Mouse (Mus musculus) embryo, embryonic 11.5 days (tissue): ENCODE measurements at regions not wholly inside any gene's neighbourhood (a gene's known extent, or its start where the extent isn't known, plus 50 kb on each side); places are given as distances from the start of the nearest gene placed in this dataset.
A peak's percentile ranks its signal among the peaks of the same experiment; 100 is the strongest.
"Not testable (repeated sequence)": the region's sequence is repeated elsewhere in the genome, so short reads cannot be mapped to it uniquely, and the experiment has no call there.

ENCODE experiments used
- DNase-seq: peaks from one replicate; pipeline ENCODE4 v3.0.0-alpha.2; 2012; ENCODE audit warnings: low read depth, low spot score

DNA sequence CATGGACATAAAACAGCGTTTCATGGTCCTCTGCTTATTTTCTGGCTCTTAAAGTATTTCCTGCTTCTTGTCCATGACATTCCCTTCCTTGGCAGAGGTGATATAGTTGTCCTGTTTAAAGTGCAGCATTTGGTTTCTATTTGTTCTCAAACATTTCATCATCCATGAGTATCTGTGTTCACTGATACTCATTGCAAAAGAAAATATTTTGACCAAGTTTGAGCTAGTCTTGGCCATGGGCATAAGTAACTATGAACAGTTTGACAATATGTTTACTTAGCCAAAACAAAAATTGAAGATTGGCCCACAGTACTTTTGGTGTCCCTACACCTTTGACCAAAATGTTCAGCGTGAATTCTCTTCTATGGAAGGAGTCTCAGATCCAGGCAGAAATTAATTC is 58.7 kb upstream of the 2310057J18Rik start:
- not testable (repeated sequence) for DNase-seq

DNA sequence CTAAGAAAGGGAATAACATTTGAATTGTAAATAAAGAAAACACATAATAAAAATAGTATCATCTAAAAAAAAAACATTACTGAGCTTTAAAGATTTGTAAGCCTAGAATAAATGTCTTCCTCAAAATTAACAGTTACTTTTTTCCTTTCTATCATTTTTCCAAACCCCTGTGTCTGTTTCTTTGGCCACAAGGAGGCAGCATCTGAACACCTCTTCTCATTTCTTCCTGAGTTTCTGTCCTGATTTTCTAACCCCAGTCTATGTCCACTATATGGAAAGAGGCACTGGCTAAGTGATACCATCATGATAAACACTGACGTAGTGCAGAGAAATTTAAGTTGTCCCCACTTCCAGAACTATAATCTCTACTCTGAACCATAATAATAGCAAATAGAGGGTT is 55.8 kb upstream of the Soga3 start:
- peak; percentile 7 for DNase-seq
